Mouse (Mus musculus) kidney, embryonic 16.5 days (tissue): Measurements from ENCODE around the gene Dscam. TPM values are rescaled to one million over a fixed set of nuclear protein-coding genes. Genes with fewer than 3 reads are reported as not detected.
A peak's percentile ranks its signal among the peaks of the same experiment; 100 is the strongest.

ENCODE experiments used
- ATAC-seq: fragments of 200-750 bp; cut with Nextera tagmentation; 2 replicates; pipeline ENCODE4 v1.8.0; 2017; ENCODE audit warnings: moderate TSS enrichment; ENCODE audit not compliant: low FRiP score, low TSS enrichment
- H3K27ac ChIP-seq: fragments of 300-500 bp; sonication (generic); 2 replicates; pipeline ENCODE4 v1.5.1; 2014; ENCODE audit warnings: low read length
- H3K27me3 ChIP-seq: fragments of 300-500 bp; sonication (generic); 2 replicates; pipeline ENCODE4 v1.6.1; 2014; ENCODE audit warnings: low read length, control low read depth, mixed read lengths; ENCODE audit not compliant: insufficient read depth
- H3K36me3 ChIP-seq: fragments of 300-500 bp; sonication (generic); 2 replicates; pipeline ENCODE4 v1.6.1; 2014; ENCODE audit warnings: low read length, control low read depth, mixed read lengths; ENCODE audit not compliant: insufficient read depth
- H3K4me1 ChIP-seq: fragments of 300-500 bp; sonication (generic); 2 replicates; pipeline ENCODE4 v1.6.1; 2014; ENCODE audit warnings: low read length, control low read depth, mixed read lengths; ENCODE audit not compliant: insufficient read depth
- H3K4me2 ChIP-seq: fragments of 300-500 bp; sonication (generic); replicated peaks from 2 replicates; pipeline ENCODE4 v1.6.1; 2014; ENCODE audit warnings: low read depth, low read length
- H3K4me3 ChIP-seq: fragments of 300-500 bp; sonication (generic); 2 replicates; pipeline ENCODE4 v1.5.1; 2014; ENCODE audit warnings: mild to moderate bottlenecking, low read length
- H3K9ac ChIP-seq: fragments of 300-500 bp; sonication (generic); replicated peaks from 2 replicates; pipeline ENCODE4 v1.6.1; 2014; ENCODE audit warnings: low read length
- H3K9me3 ChIP-seq: fragments of 300-500 bp; sonication (generic); 2 replicates; pipeline ENCODE4 v1.6.1; 2016; ENCODE audit warnings: low read length, control low read depth
- WGBS: fragments of 180-500 bp; shearing (Covaris S2); extraction: QIAGEN DNeasy Blood & Tissue Kit; methylation state at CpG from one replicate; pipeline ENCODE4 v1.1.7; 2014; 5-methylcytosine and 5-hydroxymethylcytosine counted together
- polyA plus RNA-seq: library from polyadenylated mRNA; unstranded; fragments of >200 nt; fragmentation: Nextera tagmentation; extraction: Ambion mirVana; gene quantifications from 2 replicates; pipeline ENCODE4 v1.2.1, GENCODE M21; 2015

Dscam gene
- polyA plus RNA-seq, 1 experiment from 2014 or later, result 0.04 TPM

DNA sequence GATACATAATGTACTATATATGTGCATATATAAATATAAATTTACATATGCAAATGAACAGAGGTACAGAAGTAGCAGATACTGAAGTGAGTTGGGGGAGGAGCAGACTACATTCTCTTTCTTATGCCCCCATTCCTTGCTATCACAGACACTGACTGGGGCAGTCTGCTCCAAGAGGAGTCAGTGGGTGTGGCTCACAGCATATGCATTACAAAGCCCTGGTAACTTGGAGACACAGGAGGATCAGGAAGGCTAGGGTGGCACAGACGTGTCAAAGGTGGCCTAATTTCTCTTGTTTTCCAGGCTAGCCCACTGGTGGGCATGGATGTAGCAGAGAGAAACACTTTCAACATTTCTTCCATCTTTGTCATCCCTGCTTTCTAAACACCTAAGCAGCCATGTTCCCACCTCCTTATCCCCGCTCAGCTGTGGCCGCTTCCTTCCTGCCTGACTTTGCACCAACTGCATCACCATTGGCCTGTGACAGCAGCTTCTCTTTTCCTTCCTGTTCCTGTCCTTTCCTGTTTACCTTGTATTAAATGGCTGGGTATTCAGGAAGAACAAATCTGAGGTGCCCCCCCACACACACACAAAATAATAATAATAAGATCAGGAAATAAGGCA lies 325.0 kb downstream of the Dscam start:
- ATAC-seq, result 0 out of 2 replicates have a peak, but pooled peaks have one; percentile 9
- Histone ChIP-seq H3K9me3 (no peaks in the 10 kb centered on the region), H3K27ac (0 out of 2 replicates have a peak overlapping the region, but pooled peaks have one; percentile 24), H3K4me3 (no peak overlapping the region), H3K4me1 (peaks cover 9% of the 10 kb centered on the region), H3K36me3 (no peaks in the 10 kb centered on the region), H3K9ac (no peak overlapping the region), H3K4me2 (no peak overlapping the region), H3K27me3 (no peaks in the 10 kb centered on the region)
- 55% methylated on average over 3 of the region's 3 CpGs for WGBS

DNA sequence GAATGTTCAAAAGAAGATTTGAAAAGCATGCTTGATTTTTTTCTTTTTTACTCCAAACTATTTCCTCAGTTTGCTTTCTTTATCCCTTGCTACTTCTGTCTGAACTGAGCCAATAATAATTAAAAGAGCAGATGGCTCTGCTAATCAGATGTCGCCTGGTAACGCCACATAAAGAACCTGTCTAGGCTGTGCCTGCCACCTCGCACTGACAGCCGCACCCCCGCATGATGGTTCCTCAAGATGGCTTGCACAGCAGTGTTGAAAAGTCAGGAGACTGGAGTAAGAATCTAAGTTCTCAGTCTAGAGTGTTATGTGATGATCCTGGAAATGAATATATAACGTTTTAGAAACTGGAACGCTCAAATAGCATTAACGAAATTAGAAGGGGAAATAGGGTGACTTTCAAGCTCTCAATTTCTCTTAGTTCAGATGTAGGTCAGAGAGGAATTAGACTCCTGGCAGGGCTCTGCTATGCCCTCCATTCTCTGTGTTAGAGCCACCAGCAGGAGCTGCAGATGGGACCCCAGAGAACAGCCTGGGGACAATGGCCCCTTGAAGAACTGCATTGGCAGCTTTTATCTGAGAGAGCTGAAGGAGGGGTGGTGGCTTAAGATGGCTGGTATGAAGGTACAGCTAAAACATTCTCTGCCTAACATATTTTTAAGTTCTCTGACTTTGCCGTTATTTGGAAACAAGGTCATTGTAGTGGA lies 326.7 kb downstream of the Dscam start:
- Histone ChIP-seq H3K27me3 (no peaks in the 10 kb centered on the region), H3K4me2 (no peak overlapping the region), H3K4me1 (peaks cover 9% of the 10 kb centered on the region), H3K27ac (no peak overlapping the region), H3K9me3 (no peaks in the 10 kb centered on the region), H3K9ac (no peak overlapping the region), H3K4me3 (no peak overlapping the region), H3K36me3 (no peaks in the 10 kb centered on the region)
- WGBS, result 64% methylated on average over 9 of the region's 9 CpGs
- ATAC-seq, result no peak

DNA sequence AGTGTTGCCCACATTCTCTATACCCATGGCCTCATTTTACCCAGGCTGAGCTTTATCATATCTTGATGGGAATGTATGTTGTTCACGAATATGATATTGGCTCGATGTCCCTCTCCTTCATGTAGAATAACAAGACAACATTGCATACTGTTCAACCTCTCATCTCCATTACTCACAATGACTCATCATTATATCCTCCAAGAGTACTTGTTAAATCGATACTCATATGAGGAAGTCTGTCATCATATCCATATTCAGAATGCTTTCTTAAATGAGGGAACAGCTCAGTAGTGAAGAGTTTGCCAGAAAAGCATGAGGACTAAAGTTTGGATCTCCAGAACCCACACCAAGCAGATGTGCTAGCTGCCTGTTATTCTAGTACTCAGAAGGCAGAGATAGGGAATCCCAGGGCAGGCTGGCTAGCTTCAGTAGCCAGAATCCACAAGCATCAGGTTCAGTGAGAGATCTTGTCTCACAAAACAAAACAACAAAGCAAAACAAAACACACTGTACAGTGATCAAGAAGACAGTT lies 327.7 kb downstream of the Dscam start:
- no peak overlapping the region for H3K4me2 ChIP-seq
- H3K36me3 ChIP-seq, result no peaks in the 10 kb centered on the region
- no peak overlapping the region for H3K4me3 ChIP-seq
- H3K4me1 ChIP-seq, result peaks cover 9% of the 10 kb centered on the region
- no peak for ATAC-seq
- WGBS, result 90% methylated on average over 3 of the region's 3 CpGs
- no peak overlapping the region for H3K9ac ChIP-seq
- H3K27ac ChIP-seq, result no peak overlapping the region
- H3K9me3 ChIP-seq, result no peaks in the 10 kb centered on the region
- H3K27me3 ChIP-seq, result no peaks in the 10 kb centered on the region

DNA sequence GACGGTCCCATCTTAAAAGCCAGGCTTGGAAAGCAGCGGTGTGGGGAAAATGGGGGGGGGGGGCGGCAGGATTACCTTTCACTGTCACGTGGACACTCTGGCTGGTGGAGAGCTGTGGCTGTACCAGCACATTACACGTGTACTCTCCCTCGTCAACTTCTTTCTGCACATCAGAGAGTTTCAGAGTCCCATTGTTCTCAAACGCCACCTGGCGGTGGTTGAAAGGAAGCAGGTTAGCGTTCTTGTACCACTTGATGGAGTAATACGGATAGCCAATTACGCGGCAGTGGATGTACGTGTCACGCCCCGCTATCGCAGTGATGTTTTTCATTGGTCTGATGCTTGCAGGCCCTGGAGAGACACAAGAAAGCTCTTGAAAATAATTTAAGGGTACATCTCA lies 350.9 kb downstream of the Dscam start:
- 26% methylated on average over 16 of the region's 16 CpGs for WGBS
- peak; percentile 63; the same call in 1 of the 2 replicates for ATAC-seq
- H3K4me3 ChIP-seq, result no peak overlapping the region
- no peaks in the 10 kb centered on the region for H3K9me3 ChIP-seq
- no peaks in the 10 kb centered on the region for H3K4me1 ChIP-seq
- H3K4me2 ChIP-seq, result no peak overlapping the region
- no peak overlapping the region for H3K9ac ChIP-seq
- no peaks in the 10 kb centered on the region for H3K36me3 ChIP-seq
- H3K27me3 ChIP-seq, result no peaks in the 10 kb centered on the region
- H3K27ac ChIP-seq, result no peak overlapping the region

DNA sequence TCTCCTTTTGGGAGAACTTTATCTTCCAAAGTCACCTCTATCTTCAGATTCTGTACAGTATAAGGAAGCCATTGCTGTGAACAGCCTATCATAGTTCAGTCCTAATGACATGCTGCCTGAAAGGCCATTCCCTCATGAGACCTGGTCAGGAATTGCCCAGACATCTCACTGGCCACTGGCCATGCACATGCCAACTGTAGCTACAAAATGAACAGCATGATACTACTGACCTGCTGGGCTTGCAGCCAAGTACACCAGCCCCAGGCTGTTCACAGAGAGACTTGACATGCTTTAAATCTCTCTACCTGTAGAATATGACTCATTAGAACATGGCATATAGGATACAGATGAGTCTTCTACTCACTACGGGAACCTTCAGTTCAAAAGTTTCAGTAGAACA lies 364.3 kb downstream of the Dscam start:
- 59% methylated on average over 1 of the region's 1 CpGs for WGBS
- Histone ChIP-seq H3K9ac (no peak overlapping the region), H3K27ac (no peak overlapping the region), H3K27me3 (no peaks in the 10 kb centered on the region), H3K9me3 (no peaks in the 10 kb centered on the region), H3K36me3 (no peaks in the 10 kb centered on the region), H3K4me2 (no peak overlapping the region), H3K4me3 (no peak overlapping the region), H3K4me1 (no peaks in the 10 kb centered on the region)
- no peak for ATAC-seq

DNA sequence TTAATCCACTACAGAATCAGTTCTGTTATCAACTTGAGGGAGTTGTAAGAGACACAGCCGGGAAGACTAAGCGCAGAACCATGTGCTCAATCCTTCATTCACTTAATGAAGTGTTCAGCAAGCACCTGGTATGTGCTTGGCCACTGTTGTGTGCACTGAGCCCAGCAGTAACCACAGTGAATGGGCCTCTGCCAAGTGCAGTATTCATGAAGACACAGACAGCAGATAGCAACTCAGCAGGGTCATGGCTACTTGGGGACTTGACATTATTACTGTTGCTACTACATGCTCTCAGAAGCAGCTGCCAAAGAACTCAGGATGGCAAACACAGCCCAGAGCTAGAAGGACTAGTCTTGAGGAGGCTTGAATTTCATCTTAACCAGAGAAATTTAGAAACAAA lies 367.9 kb downstream of the Dscam start:
- no peak overlapping the region for H3K4me3 ChIP-seq
- no peak overlapping the region for H3K27ac ChIP-seq
- H3K9ac ChIP-seq, result no peak overlapping the region
- H3K27me3 ChIP-seq, result no peaks in the 10 kb centered on the region
- H3K36me3 ChIP-seq, result no peaks in the 10 kb centered on the region
- no peaks in the 10 kb centered on the region for H3K4me1 ChIP-seq
- ATAC-seq, result no peak
- no peaks in the 10 kb centered on the region for H3K9me3 ChIP-seq
- 80% methylated on average over 2 of the region's 2 CpGs for WGBS
- no peak overlapping the region for H3K4me2 ChIP-seq

DNA sequence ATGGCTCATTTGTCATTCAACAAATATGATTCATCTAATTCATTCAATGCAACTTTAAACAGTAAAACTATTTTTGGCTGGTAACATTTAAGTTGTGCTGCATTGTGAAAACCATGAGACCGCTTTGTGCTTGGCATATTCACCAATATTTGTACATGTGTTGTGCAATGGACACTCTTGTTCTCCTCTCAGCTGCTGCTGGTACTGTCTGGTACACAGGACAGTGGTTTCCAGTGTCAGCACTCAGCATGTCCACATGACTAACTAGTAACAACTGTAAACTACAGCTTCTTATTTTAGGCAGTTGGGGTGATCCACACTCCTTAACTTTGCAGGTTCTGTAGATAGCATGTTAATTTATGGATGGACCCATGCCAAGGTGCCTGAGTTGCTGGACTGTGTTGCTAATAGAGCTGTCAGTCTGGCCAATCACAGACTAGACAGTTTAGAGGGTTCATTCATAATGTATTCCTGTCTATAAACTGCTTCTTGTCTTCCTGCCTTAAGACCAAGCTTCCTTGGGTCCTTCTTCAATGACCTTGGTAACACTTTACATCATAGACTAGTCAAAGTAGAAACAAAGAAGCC lies 368.8 kb downstream of the Dscam start:
- Histone ChIP-seq H3K36me3 (no peaks in the 10 kb centered on the region), H3K4me1 (no peaks in the 10 kb centered on the region), H3K4me2 (no peak overlapping the region), H3K27me3 (no peaks in the 10 kb centered on the region), H3K9ac (no peak overlapping the region), H3K4me3 (no peak overlapping the region), H3K9me3 (no peaks in the 10 kb centered on the region), H3K27ac (no peak overlapping the region)
- WGBS, result 97% methylated on average over 1 of the region's 1 CpGs
- no peak for ATAC-seq

DNA sequence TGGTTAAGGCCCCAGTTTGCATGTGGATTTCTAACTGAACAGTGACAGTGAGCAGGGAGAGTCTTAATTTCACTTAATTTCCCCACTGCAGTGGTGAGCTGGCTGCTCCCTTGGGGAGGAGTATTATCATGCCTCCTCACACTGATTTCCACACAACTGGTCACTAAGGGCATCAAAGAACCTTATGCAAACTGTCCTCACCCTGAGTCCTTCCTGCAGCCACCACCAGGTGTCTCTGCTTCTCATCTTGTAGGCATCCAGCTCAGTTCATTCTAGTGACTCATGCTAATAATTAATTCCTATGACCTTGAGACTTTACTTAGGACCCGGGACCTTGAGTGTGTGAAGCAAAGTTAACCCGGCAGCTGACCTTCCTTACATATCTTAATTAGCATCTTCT lies 375.1 kb downstream of the Dscam start:
- Histone ChIP-seq H3K36me3 (no peaks in the 10 kb centered on the region), H3K27ac (no peak overlapping the region), H3K27me3 (no peaks in the 10 kb centered on the region), H3K9ac (no peak overlapping the region), H3K4me1 (no peaks in the 10 kb centered on the region), H3K4me3 (no peak overlapping the region), H3K4me2 (no peak overlapping the region), H3K9me3 (no peaks in the 10 kb centered on the region)
- 42% methylated on average over 2 of the region's 2 CpGs for WGBS
- peak; percentile 27; the same call in 1 of the 2 replicates for ATAC-seq

DNA sequence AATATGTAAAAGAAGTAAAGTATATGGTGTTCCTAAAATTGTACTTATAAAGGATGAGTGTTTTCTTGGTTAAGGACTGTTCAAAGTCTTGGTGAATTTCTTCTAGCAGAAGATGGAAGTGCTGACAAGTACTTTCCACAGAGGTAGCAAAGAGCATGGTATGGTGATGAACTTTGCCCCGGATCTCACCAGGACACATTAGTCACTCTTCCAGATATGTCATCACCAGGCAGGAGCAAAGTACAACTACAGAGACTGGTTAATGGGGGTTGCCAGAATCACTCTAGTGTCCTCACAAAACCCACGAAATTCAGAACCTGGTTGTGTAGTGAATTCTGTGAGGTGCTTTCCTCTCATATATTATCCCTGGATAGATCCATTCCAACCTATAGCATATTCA lies 379.2 kb downstream of the Dscam start:
- no peaks in the 10 kb centered on the region for H3K9me3 ChIP-seq

DNA sequence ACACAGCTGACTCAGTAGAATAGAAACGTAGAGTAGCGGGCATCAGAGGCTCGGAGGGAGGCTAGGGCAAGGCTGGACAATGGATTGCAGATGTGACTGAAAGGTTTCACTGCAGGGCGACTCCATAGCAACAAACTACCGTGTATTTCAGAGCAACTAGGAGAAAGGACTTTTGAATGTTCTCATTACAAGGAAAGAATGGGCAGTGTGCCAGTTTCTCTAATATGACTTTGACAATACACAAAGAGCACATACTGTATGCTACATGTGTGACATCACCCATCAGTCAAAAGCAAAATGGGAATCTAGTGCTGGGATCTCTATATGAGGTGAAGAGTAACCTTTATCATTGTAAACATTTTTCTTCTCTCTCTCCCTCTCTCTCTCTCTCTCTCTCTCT lies 382.3 kb downstream of the Dscam start:
- WGBS, result 79% methylated on average over 5 of the region's 5 CpGs
- no peak overlapping the region for H3K27ac ChIP-seq
- no peak overlapping the region for H3K4me2 ChIP-seq
- ATAC-seq, result no peak
- H3K4me1 ChIP-seq, result no peaks in the 10 kb centered on the region
- H3K9me3 ChIP-seq, result no peaks in the 10 kb centered on the region
- H3K27me3 ChIP-seq, result no peaks in the 10 kb centered on the region; the same call in 1 of the 2 replicates
- H3K36me3 ChIP-seq, result no peaks in the 10 kb centered on the region
- H3K9ac ChIP-seq, result no peak overlapping the region
- no peak overlapping the region for H3K4me3 ChIP-seq

More for the DNA sequence above, 379.2 kb downstream of the Dscam start:
- Histone ChIP-seq H3K4me1 (no peaks in the 10 kb centered on the region), H3K36me3 (no peaks in the 10 kb centered on the region), H3K27me3 (no peaks in the 10 kb centered on the region; the same call in 1 of the 2 replicates), H3K9ac (no peak overlapping the region), H3K4me3 (no peak overlapping the region), H3K4me2 (no peak overlapping the region), H3K27ac (no peak overlapping the region)
- WGBS, result 80% methylated on average over 2 of the region's 2 CpGs
- ATAC-seq, result no peak
